Mouse (Mus musculus): ENCODE results near the gene Fancc.

Fancc gene

DNA sequence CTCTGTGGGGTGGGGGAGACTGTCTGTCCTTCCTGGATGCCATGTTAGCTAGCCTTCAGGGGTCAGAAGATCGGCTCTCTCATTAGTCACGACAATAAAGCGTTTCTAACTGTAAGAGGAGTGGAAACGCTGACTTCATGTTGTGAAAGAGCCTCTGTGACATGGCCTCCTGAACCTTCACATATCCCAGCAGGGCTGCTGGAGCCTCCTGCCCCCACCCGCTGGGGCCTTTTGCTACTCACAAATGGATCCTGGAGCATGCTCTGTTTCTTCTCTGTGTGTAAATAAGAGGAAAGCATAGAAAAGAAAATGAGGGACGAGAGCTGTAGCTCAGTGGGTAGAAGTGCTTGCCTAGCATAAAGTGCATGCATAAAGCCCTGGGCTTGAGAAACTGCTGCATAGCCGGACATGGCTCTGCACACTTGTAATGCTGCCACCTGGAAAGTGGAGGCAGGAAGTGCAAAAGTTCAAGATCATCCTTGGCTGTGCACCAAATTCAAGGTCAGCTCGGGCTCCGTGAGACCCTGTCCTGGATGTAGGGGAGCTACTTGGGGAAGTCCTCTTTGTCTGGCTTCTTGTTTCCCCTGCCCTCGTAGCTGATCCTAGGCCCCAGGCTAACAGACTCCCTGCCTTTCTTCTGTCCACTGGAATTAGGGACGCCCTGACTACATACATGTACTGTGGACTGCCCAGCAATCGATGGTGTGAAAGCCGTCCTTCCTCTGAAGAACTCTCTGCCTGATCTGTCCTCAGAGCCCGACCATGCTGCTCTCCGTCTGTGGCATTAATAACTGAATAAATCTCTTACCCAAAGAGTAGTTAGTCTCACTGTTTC lies 202.5 kb downstream of the Fancc start:
- no peak for DNase-seq (ENCODE audit: low read depth in 2 of 2, low spot score in 2 of 2)

DNA sequence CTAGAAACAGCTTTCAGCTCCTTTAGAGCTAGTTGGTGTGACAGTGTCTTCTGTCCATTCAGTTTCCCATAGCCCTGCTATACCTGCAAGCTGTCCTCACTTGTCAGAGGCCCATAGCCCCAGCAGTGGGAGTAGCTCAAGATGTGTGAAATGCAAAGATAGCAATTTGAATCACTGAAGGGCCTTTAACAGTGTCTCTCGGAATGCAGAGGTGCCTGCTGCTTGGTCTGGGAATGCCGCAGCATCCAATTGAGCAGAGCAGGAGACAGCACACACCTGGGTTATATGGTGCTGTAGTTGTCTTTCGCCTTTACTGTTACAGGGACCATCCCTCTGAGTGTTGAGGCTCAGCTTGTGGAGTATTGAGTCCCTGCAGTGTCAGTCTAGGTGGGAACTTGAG lies 203.4 kb downstream of the Fancc start:
- DNase-seq (ENCODE audit: low read depth in 2 of 2, low spot score in 2 of 2) = no peak

GRCm38 (mm10) chr13:63291016-63291415 lies 206.1 kb downstream of the Fancc start:
- no peak for DNase-seq (ENCODE audit: low read depth in 2 of 2, low spot score in 2 of 2)

DNA sequence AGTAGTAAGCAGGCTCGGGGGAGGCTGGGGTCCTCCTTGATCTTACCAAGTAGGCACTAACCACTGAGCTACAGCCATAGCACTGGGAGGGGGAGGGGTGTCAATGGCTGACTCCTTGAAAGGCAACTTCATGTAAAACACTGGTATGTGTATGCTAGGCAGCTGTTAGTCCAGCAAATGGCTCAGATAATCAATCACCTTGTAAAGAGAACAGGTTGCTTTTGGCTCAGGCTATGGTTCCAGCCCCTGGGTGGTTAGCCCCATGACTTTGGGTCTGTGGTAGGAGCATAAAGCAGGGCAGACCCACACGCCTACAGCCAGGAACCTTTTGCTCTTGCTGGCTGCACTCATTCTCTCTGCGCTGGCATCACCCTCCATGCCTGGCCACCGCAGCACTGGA lies 207.0 kb downstream of the Fancc start:
- no peak for DNase-seq (ENCODE audit: low read depth in 2 of 2, low spot score in 2 of 2)

GRCm38 (mm10) chr13:63289687-63290086 lies 207.4 kb downstream of the Fancc start:
- no peak for DNase-seq (ENCODE audit: low read depth in 2 of 2, low spot score in 2 of 2)

- no peak for DNase-seq (ENCODE audit: low read depth in 2 of 2, low spot score in 2 of 2)
Observed at GRCm38 (mm10) chr13:63289152-63289551, 207.9 kb downstream of the Fancc start.

DNA sequence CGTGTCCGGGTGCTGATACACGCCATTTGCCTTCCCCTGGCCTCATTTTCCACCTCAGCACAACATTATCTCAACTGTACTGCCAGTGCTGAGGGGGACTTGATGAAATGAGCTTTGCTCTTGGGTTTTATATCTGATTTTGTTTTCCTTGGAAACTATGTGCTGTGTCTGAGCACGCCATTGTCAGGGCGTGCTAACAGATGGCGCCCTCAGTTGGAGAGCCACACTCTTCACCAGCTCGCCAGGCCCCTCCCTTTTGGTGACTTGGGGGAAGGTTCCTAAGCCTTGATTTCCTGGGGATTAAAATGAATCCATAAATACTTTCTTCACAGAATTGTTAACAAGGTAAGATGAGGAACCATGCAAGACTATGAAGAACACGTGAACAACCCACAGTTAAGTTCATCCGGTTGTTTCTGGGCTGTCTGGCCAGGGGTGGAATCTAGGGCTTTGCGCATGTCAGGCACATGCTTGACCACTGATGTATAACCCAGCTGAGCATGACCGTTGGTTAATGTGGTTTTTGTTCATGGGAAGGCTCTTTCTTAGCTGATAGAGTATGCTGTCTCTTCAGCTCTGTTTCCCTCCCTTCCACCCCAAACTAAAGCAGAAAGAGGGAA lies 210.5 kb downstream of the Fancc start:
- DNase-seq (ENCODE audit: low read depth in 2 of 2, low spot score in 2 of 2) = no peak

GRCm38 (mm10) chr13:63284748-63285147 lies 212.3 kb downstream of the Fancc start:
- peak in 1 of 2 experiments; percentile 5 for DNase-seq (ENCODE audit: low read depth in 2 of 2, low spot score in 2 of 2)

GRCm38 (mm10) chr13:63283236-63283635 lies 213.8 kb downstream of the Fancc start:
- DNase-seq (ENCODE audit: low read depth in 2 of 2, low spot score in 2 of 2) = no peak

DNA sequence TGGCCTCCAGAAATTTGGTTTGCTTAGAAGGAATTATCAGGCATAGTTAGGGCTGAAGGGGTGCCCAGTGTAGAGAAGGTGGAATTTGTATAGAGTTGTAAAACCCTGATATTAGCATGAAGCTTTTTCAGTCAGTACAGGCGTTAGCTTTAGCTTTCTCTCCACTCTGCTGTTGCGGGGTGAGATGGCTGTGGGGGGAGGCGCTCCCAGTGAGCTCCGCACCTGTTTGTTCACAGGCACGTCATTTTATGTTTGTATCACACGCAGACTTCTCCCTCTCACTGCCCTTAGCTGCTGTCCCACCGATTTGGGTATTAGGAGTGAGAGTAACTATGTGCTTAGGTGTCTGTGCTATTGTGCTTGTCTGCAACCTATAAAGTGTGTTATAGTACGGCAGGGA lies 215.9 kb downstream of the Fancc start:
- DNase-seq (ENCODE audit: low read depth in 2 of 2, low spot score in 2 of 2) = no peak

DNA sequence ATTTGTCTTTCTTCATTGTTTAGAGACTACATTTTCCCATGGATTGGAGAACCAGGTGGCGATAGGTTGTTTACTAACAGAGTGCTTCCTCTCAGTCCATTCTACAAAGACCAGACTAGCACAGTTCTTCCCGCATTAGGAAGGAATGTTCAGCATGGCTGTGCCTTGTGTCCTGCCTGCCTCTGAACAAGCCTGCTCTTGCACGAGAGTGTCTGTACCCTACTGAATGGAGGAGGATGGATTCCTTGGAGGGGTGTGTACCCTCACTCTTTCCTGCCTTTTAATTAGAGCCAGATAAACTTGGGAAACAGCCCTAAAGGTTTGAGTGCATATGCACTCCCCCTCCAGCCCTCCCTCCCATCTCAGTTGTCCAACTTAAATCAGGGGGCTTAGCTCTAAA lies 216.7 kb downstream of the Fancc start:
- no peak for DNase-seq (ENCODE audit: low read depth in 2 of 2, low spot score in 2 of 2)

DNA sequence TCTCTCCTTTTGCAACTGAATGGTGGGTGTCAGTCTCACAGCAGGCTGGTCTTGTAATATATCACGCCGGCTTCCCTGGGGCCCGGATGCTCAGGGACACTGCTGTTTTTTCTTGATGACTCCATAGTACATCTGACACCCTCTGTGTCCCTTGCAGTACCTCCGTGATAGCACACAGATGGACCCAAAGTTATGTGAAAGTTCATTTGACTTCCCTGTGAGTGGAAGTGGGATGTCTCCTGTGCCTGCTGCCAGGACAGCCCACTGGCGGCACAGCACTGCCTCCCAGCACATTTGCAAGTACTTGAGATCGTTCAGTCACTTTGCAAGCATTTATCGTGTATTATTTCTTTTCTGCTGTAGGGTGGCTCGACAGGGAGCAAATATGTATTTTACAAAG lies 217.3 kb downstream of the Fancc start:
- DNase-seq (ENCODE audit: low read depth in 2 of 2, low spot score in 2 of 2) = no peak

DNA sequence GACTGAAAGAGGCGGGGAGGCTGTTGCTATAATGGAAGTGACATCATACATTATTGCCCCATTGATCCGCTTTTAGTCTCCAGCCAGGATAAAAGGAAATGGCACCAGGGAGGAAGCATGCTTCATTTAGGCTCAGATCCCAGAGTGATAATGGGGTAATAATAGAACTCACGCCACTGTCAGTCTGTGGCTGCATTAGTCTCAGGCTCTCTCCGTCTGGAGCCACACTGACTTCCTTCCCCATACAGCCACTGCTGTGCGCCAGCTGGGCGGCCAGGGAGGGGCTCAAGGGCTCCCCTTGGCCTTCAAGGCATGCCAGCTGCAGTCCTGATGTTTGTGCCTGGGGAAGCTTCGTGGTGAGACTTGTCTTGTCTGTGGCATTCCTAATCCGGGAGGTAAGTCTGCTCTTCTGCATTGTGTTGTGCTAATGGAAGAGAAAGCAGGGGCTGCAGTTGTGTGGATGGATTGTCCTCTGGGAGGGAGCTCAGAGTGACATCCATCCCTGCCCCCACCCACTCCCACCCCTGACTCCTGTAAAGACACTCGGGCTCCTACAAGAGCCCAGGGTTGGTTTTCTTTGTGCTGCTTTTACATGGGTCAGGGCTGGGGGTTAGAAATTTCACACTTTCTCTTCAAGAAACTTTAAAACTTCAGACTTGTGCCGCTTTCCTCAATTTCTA lies 218.1 kb downstream of the Fancc start:
- no peak for DNase-seq (ENCODE audit: low read depth in 2 of 2, low spot score in 2 of 2)

GRCm38 (mm10) chr13:63278141-63278631 lies 218.9 kb downstream of the Fancc start:
- DNase-seq (ENCODE audit: low read depth in 2 of 2, low spot score in 2 of 2) = no peak

GRCm38 (mm10) chr13:63277316-63277715 lies 219.8 kb downstream of the Fancc start:
- DNase-seq (ENCODE audit: low read depth in 2 of 2, low spot score in 2 of 2) = no peak

DNA sequence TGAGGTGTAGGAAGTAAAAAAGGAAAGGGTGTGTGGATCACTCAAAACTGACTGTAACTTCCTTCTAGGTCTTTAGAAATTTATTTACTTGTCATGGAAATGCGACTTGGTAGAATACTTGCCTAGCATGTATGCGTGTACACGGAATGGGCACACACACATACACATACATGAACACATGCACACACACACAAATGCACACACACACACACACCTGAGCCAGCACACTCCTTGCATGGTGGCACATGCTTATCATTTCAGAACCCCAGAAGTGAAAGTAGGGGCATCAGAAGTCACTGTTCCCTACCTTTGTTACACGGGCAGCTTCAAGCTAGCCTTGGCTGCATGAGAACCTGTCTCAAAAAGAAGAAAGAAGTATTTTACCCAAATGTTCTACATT lies 220.7 kb downstream of the Fancc start:
- DNase-seq (ENCODE audit: low read depth in 2 of 2, low spot score in 2 of 2) = no peak

DNA sequence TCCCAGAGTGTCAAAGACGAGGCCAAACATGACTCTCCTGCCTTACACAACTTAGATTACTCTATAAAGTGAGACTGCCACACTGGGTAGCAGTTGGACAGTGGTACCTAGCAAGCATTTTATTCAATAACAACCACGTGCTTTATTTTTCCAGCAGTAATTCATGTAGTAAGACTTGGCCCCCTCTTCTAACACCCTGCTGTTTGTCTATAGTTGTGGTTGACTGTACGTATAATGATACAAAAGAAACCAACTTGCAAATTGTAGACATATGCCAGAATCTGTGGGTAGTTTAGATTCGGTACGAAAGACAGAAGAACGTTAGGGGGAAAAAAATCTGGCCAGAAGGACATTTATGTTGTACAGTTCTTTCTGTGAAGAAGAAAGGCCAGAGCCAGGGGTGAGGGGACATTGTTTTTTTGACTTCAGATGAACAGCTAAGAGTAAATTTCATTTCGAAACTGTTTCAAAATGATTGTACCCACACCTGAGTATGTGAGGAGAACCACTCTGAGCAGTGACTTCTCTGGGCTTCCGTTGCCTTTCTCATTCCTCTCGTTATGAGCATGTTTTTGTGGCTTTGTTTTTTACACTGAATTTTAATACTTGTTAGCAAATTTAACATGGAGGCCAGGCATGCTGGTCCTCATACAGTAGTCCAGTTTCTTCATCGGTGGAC lies 222.5 kb downstream of the Fancc start:
- DNase-seq (ENCODE audit: low read depth in 2 of 2, low spot score in 2 of 2) = no peak

DNA sequence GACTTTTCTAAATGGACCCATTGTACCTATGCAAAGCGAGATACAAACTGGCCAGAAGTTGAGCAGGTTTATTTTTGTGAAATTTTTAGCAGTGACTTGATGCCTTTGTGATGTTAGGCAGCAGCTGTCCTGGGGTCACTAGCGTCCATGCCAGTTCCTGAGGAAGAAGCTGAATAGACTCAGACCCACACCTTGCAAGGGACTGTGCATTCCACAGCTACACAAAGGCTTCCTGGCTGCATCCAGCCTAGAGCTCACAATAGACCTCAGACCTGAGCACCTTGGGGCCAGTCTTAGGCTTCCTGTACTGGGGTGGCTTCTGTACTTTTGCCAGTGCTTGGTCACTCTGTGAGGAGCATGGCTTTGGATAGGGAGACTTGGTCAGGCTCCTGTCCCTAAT lies 223.2 kb downstream of the Fancc start:
- no peak for DNase-seq (ENCODE audit: low read depth in 2 of 2, low spot score in 2 of 2)

- DNase-seq (ENCODE audit: low read depth in 2 of 2, low spot score in 2 of 2) = no peak
Observed at GRCm38 (mm10) chr13:63272602-63273229, 224.4 kb downstream of the Fancc start.

GRCm38 (mm10) chr13:63272017-63272601 lies 225.0 kb downstream of the Fancc start:
- DNase-seq (ENCODE audit: low read depth in 2 of 2, low spot score in 2 of 2) = no peak

GRCm38 (mm10) chr13:63270191-63270590 lies 226.9 kb downstream of the Fancc start:
- DNase-seq (ENCODE audit: low read depth in 2 of 2, low spot score in 2 of 2) = no peak

All from CD8-positive naive resting alpha-beta T cell, adult 2 months (primary cell).